Mouse (Mus musculus): Measurements from ENCODE around the gene Rab34.

Rab34 gene

GRCm38 (mm10) chr11:78215709-78216317 lies 27.6 kb downstream of the Rab34 start:
- DNase-seq (ENCODE audit: low read depth), result peak; percentile 31

- no peak for DNase-seq (ENCODE audit: low read depth)
Observed at GRCm38 (mm10) chr11:78223586-78223985, 35.4 kb downstream of the Rab34 start.

- DNase-seq (ENCODE audit: low read depth), result no peak
Observed at GRCm38 (mm10) chr11:78231518-78231917, 43.3 kb downstream of the Rab34 start.

- DNase-seq (ENCODE audit: low read depth), result no peak
Observed at GRCm38 (mm10) chr11:78240193-78240857, 52.1 kb downstream of the Rab34 start.

Data from induced T-regulatory cell, adult 2 months (primary cell).